Mouse (Mus musculus): ENCODE data around the gene Hipk2.

Hipk2 gene

GRCm38 (mm10) chr6:38868974-38869373 lies 7.0 kb downstream of the Hipk2 start:
- in situ Hi-C loops (cut with MboI) = no loop called here

GRCm38 (mm10) chr6:38867291-38867690 lies 8.7 kb downstream of the Hipk2 start:
- in situ Hi-C loops (cut with MboI) = no loop called here

GRCm38 (mm10) chr6:38866761-38867160 lies 9.2 kb downstream of the Hipk2 start:
- in situ Hi-C loops (cut with MboI) = no loop called here

DNA sequence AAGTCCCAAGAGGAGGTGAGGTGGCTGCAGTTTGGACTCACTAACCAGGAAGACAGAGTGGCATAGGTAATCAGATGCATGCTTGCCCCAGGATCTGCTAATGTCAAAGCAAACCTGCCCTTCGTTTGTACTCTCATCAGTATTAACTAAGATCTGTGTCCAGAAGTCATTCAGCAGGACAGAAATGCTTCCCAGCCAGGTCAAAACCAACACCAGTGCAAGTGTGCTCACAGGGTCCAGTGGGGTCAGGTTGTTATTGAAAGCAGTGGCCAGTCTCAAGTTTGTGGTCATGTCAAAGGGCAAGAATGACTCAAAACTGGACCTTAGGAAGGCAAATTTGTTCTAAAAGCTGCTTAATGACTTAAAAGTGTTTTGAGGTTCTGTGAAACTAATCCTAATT lies 9.6 kb downstream of the Hipk2 start:
- in situ Hi-C loops (cut with MboI) = no loop called here

DNA sequence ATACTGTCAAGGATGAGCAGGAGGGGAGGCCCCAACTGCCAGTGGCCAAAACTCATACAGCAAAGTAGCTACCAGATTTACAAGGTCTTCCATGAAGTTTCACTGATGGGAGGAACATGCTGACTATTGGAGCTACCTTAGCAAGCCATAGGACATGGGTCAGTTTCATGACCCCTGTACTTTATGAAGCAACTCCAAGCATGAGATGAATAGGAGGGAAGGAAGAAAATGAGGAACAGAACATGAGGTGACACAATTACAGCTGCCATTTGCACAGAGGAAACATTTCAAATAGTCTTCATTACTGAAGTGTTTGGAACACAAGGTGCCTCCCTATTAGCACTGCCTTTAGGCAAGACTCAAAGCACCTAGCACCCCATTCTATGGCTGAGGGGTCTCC lies 10.2 kb downstream of the Hipk2 start:
- in situ Hi-C loops (cut with MboI) = no loop called here

GRCm38 (mm10) chr6:38863595-38863994 lies 12.4 kb downstream of the Hipk2 start:
- in situ Hi-C loops (cut with MboI) = no loop called here

GRCm38 (mm10) chr6:38860301-38860700 lies 15.7 kb downstream of the Hipk2 start:
- in situ Hi-C loops (cut with MboI) = no loop called here

- in situ Hi-C loops (cut with MboI) = no loop called here
Measured at GRCm38 (mm10) chr6:38859819-38860218, 16.1 kb downstream of the Hipk2 start.

DNA sequence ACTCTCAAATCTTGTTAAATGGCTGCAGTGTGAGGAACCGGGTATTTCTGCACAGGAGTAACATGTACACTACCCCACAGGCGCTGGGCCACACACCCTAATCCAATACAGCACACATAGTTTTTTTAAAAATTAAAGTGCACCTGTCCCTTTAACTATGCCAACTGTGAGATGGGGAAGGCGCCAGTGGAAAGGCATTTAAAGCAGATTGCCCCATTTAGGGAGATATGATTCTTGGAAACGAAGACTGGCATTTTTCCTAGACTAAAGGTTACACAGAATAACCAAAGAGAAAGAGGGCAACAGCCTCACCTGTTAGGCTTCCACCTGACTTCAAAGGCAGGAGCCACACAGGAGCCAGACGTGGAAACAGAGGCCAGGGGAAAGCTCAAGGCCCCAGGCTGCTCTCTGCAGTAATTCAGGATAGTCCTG lies 22.4 kb downstream of the Hipk2 start:
- in situ Hi-C loops (cut with MboI) = no loop called here

- in situ Hi-C loops (cut with MboI) = no loop called here
Measured at GRCm38 (mm10) chr6:38851740-38852139, 24.2 kb downstream of the Hipk2 start.

- in situ Hi-C loops (cut with MboI) = no loop called here
Measured at GRCm38 (mm10) chr6:38850715-38851259, 25.2 kb downstream of the Hipk2 start.

- in situ Hi-C loops (cut with MboI) = no loop called here
Measured at GRCm38 (mm10) chr6:38847958-38848910, 27.7 kb downstream of the Hipk2 start.

DNA sequence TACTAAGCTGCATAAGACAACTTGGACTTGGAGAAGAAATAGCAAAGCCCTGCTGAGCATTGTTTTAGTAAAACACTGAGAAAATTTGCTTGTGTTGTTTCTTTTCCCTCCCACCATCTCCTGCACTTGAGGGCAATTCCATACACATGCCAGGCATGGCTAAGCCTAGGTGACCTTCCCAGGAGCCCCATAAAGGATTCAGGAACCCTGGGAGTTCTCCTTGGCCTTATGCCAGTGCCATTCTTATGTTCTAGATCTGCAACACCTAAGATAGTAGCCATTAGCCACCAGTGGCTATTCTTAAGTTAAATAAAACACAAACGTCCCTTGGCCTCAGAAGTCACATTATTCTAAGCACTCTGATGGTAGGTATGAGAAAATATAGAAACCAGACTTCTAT lies 28.5 kb downstream of the Hipk2 start:
- in situ Hi-C loops (cut with MboI) = no loop called here

GRCm38 (mm10) chr6:38846330-38847195 lies 29.4 kb downstream of the Hipk2 start:
- in situ Hi-C loops (cut with MboI) = no loop called here

- in situ Hi-C loops (cut with MboI) = no loop called here
Measured at GRCm38 (mm10) chr6:38845876-38846275, 30.1 kb downstream of the Hipk2 start.

GRCm38 (mm10) chr6:38845117-38845516 lies 30.8 kb downstream of the Hipk2 start:
- in situ Hi-C loops (cut with MboI) = no loop called here

- in situ Hi-C loops (cut with MboI) = no loop called here
Measured at GRCm38 (mm10) chr6:38841551-38841950, 34.4 kb downstream of the Hipk2 start.

DNA sequence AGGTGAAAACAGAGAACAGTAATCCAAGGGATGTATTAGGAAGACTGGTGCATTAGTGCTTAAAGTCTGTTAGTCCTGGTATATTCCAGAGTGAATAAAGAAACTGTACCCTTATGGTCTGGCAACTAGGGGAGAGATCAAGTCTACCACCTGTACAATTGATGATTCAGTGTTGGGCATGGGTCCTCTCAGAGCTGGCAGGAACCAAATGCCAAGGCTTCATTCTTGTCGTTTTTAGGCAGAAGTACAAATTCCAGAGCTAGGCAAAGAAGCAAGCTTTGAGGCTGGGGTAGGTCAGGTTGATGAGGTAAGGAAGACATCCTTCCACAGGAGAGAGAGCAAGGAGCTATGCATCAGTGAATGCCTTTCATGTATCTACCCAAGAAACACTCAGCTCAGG lies 35.2 kb downstream of the Hipk2 start:
- in situ Hi-C loops (cut with MboI) = no loop called here

DNA sequence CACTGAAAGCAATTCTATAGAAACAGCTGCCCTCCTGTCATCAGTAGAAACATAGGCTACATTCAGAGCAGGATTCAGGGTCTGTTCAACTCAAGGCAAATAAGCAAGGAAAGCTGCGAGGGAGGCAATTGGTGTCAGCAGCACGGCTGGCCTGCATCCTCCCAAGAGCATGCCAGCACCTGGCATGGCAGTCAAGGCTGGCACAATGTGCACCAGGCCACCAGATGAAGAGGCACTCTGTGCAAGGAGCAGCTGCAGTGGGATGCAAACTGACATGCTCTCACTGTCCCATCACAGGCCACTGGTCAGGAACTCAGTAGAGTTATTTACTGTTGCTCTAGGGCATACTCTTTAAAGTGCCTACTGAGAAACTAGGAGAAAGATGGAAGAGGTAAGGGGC lies 35.6 kb downstream of the Hipk2 start:
- in situ Hi-C loops (cut with MboI) = no loop called here

DNA sequence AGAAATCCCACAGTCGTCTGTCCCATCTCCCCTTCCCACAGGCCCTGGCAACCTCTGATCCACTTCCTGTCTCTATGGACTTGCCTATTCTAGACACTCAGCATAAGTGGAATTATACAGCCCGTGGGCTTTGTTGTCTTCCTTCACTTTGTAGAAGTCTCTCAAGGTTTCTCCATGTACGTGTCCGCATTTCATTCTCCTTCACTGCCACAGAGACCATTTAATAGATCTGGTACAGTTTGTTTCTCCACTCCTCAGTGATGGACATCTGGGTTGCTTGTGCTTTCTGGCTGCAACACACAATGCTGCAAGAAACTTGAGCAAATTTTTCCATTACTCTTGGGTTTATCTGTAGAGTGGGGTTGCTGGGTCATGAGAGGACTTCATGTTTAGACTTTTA lies 36.1 kb downstream of the Hipk2 start:
- in situ Hi-C loops (cut with MboI) = no loop called here

DNA sequence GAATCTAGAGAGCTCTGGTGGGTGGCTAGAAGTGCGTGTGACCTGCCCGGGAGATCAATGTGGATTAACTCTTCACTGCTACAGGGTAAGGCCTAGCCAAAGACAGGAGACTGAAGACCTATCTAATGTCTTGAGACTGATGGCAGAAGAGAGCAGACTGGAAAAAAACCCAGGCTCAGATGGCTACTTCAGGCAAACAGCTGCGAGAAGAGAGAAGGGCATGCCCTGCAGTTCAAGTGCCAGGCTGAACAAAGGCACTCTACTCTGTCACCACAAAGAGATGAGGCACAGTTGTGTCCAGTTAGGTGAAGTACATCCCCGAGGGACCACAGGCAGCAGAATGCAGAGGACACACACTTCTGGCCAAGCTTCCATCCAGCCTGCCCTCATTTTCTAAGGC lies 37.9 kb downstream of the Hipk2 start:
- in situ Hi-C loops (cut with MboI) = no loop called here

- in situ Hi-C loops (cut with MboI) = no loop called here
Measured at GRCm38 (mm10) chr6:38835217-38835616, 40.7 kb downstream of the Hipk2 start.

Measured in mature B cell (primary cell).